Mouse (Mus musculus): ENCODE data around the gene 4922502D21Rik.
A peak's percentile ranks its signal among the peaks of the same experiment; 100 is the strongest.
"Not testable (repeated sequence)": the region's sequence is repeated elsewhere in the genome, so short reads cannot be mapped to it uniquely, and the experiment has no call there.

Gene 4922502D21Rik

GRCm38 (mm10) chr6:129331610-129332009, at the start of gene 4922502D21Rik:
Gene 4922502D21Rik (minus strand): TSS chr6:129331796.
- no peak for DNase-seq (ENCODE audit: low read depth, low spot score)

- DNase-seq (ENCODE audit: low read depth, low spot score): no peak
Measured at GRCm38 (mm10) chr6:129380454-129380853, 48.9 kb upstream of the 4922502D21Rik start.

- no peak for DNase-seq (ENCODE audit: low read depth, low spot score)
Measured at GRCm38 (mm10) chr6:129374937-129375471, 43.4 kb upstream of the 4922502D21Rik start.

- DNase-seq (ENCODE audit: low read depth, low spot score): no peak
Measured at GRCm38 (mm10) chr6:129369374-129370132, 38.0 kb upstream of the 4922502D21Rik start.

- DNase-seq (ENCODE audit: low read depth, low spot score): peak; percentile 44
Measured at GRCm38 (mm10) chr6:129365959-129366359, 34.4 kb upstream of the 4922502D21Rik start.

GRCm38 (mm10) chr6:129363942-129364341, 32.3 kb upstream of the 4922502D21Rik start:
- no peak for DNase-seq (ENCODE audit: low read depth, low spot score)

GRCm38 (mm10) chr6:129359515-129359914, 27.9 kb upstream of the 4922502D21Rik start:
- DNase-seq (ENCODE audit: low read depth, low spot score): no peak

GRCm38 (mm10) chr6:129356430-129356829, 24.8 kb upstream of the 4922502D21Rik start:
- no peak for DNase-seq (ENCODE audit: low read depth, low spot score)

GRCm38 (mm10) chr6:129355774-129356173, 24.2 kb upstream of the 4922502D21Rik start:
- no peak for DNase-seq (ENCODE audit: low read depth, low spot score)

- no peak for DNase-seq (ENCODE audit: low read depth, low spot score)
Measured at GRCm38 (mm10) chr6:129351091-129351490, 19.5 kb upstream of the 4922502D21Rik start.

- DNase-seq (ENCODE audit: low read depth, low spot score): no peak
Measured at GRCm38 (mm10) chr6:129349524-129350352, 18.1 kb upstream of the 4922502D21Rik start.

GRCm38 (mm10) chr6:129344408-129344807, 12.8 kb upstream of the 4922502D21Rik start:
- DNase-seq (ENCODE audit: low read depth, low spot score): no peak

GRCm38 (mm10) chr6:129342391-129342790, 10.8 kb upstream of the 4922502D21Rik start, which contains the start of gene Clec12a:
Gene Clec12a (plus strand): TSS chr6:129342691.
- not testable (repeated sequence) for DNase-seq (ENCODE audit: low read depth, low spot score)

- no peak for DNase-seq (ENCODE audit: low read depth, low spot score)
Measured at GRCm38 (mm10) chr6:129337751-129338150, 6.2 kb upstream of the 4922502D21Rik start.

GRCm38 (mm10) chr6:129333674-129334078, 2.1 kb upstream of the 4922502D21Rik start:
- DNase-seq (ENCODE audit: low read depth, low spot score): peak; percentile 62

- no peak for DNase-seq (ENCODE audit: low read depth, low spot score)
Measured at GRCm38 (mm10) chr6:129326568-129327150, 4.9 kb downstream of the 4922502D21Rik start.

- DNase-seq (ENCODE audit: low read depth, low spot score): no peak
Measured at GRCm38 (mm10) chr6:129326016-129326415, 5.6 kb downstream of the 4922502D21Rik start.

- no peak for DNase-seq (ENCODE audit: low read depth, low spot score)
Measured at GRCm38 (mm10) chr6:129319331-129319730, 12.3 kb downstream of the 4922502D21Rik start.

- no peak for DNase-seq (ENCODE audit: low read depth, low spot score)
Measured at GRCm38 (mm10) chr6:129318395-129318794, 13.2 kb downstream of the 4922502D21Rik start.

GRCm38 (mm10) chr6:129316463-129316862, 15.1 kb downstream of the 4922502D21Rik start:
- DNase-seq (ENCODE audit: low read depth, low spot score): no peak

- DNase-seq (ENCODE audit: low read depth, low spot score): no peak
Measured at GRCm38 (mm10) chr6:129315698-129316097, 15.9 kb downstream of the 4922502D21Rik start.

GRCm38 (mm10) chr6:129314655-129315168, 16.9 kb downstream of the 4922502D21Rik start:
- no peak for DNase-seq (ENCODE audit: low read depth, low spot score)
